Mouse (Mus musculus) left cerebral cortex, adult 9 months (tissue): ENCODE measurements around the gene Pml.
A peak's percentile ranks its signal among the peaks of the same experiment; 100 is the strongest.

Experiments
- DNase-seq, 2 experiments: peaks; one replicate each; pipeline ENCODE4 v3.0.0; 2022; ENCODE audit warnings: low spot score in 2 of 2

Gene Pml

GRCm38 (mm10) chr9:58201861-58202549, 47.6 kb downstream of the Pml start:
- peak in 1 of 2 experiments; percentile 39 for DNase-seq

- DNase-seq, result peak in 1 of 2 experiments; percentile 60
Observed at GRCm38 (mm10) chr9:58201091-58201842, 48.3 kb downstream of the Pml start.

- peak in 1 of 2 experiments; percentile 33 for DNase-seq
Observed at GRCm38 (mm10) chr9:58200270-58201090, 49.1 kb downstream of the Pml start.

- peak in 1 of 2 experiments; percentile 40 for DNase-seq
Observed at GRCm38 (mm10) chr9:58199381-58200269, 50.0 kb downstream of the Pml start.

- DNase-seq, result peak in 1 of 2 experiments; percentile 42
Observed at GRCm38 (mm10) chr9:58198801-58199371, 50.7 kb downstream of the Pml start.

GRCm38 (mm10) chr9:58197781-58198701, 51.5 kb downstream of the Pml start:
- peak in 1 of 2 experiments; percentile 64 for DNase-seq

GRCm38 (mm10) chr9:58196610-58197567, 52.7 kb downstream of the Pml start:
- DNase-seq, result no peak

- no peak for DNase-seq
Observed at GRCm38 (mm10) chr9:58196141-58196540, 53.4 kb downstream of the Pml start.

GRCm38 (mm10) chr9:58195671-58196070, 53.9 kb downstream of the Pml start:
- no peak for DNase-seq

- DNase-seq, result no peak
Observed at GRCm38 (mm10) chr9:58194222-58194621, 55.4 kb downstream of the Pml start.

- DNase-seq, result no peak
Observed at GRCm38 (mm10) chr9:58184456-58184855, 65.1 kb downstream of the Pml start.

- DNase-seq, result no peak
Observed at GRCm38 (mm10) chr9:58179390-58179789, 70.2 kb downstream of the Pml start.

- no peak for DNase-seq
Observed at GRCm38 (mm10) chr9:58177165-58177564, 72.4 kb downstream of the Pml start.

GRCm38 (mm10) chr9:58175745-58176487, 73.7 kb downstream of the Pml start:
- peak in 1 of 2 experiments; percentile 67 for DNase-seq

GRCm38 (mm10) chr9:58174818-58175251, 74.8 kb downstream of the Pml start:
- DNase-seq, result peak in 1 of 2 experiments; percentile 57

GRCm38 (mm10) chr9:58172863-58173262, 76.7 kb downstream of the Pml start:
- DNase-seq, result no peak

GRCm38 (mm10) chr9:58169426-58169825, 80.2 kb downstream of the Pml start:
- no peak for DNase-seq

GRCm38 (mm10) chr9:58168880-58169279, 80.7 kb downstream of the Pml start:
- no peak for DNase-seq
